Mouse (Mus musculus): Measurements from ENCODE around the gene Cd6.

- TF ChIP-seq CTCF (conservative IDR thresholded peaks at IDR 0.05; ENCODE audit: low read length) (no peak), POU5F1 (IDR thresholded peaks at IDR 0.05; ENCODE audit: borderline replicate concordance, low read length) (peak; percentile 83; the same call in 1 of the 2 replicates), NANOG (IDR thresholded peaks at IDR 0.05; ENCODE audit: borderline replicate concordance, low read length) (no peak)
Measured at GRCm38 (mm10) chr19:10821319-10821718, 8.5 kb downstream of the Cd6 start.

Data from E14TG2a.4 (cell line).